Mouse (Mus musculus) ES-E14 (cell line): Measurements from ENCODE around the gene Olfr917. TPM values are rescaled to one million over a fixed set of nuclear protein-coding genes. Genes with fewer than 3 reads are reported as not detected.

ENCODE experiments used
- DNase-seq: peaks from one replicate; pipeline ENCODE4 v3.0.0-alpha.2; 2013; ENCODE audit warnings: low read depth, low spot score
- H3K27ac ChIP-seq: 2 replicates; pipeline ENCODE4 v1.5.1; 2012; ENCODE audit warnings: low read depth, mild to moderate bottlenecking, low read length, moderate library complexity, mixed read lengths; ENCODE audit not compliant: poor library complexity, insufficient read depth, severe bottlenecking
- H3K36me3 ChIP-seq: 2 replicates; pipeline ENCODE4 v1.6.1; 2012; ENCODE audit warnings: mild to moderate bottlenecking, low read length, moderate library complexity, mixed read lengths; ENCODE audit not compliant: control insufficient read depth, poor library complexity, insufficient read depth, severe bottlenecking
- H3K4me1 ChIP-seq, 2 experiments: fragments of 150-350 bp in 1 of 2; sonication (generic) in 1 of 2; 2 replicates each; pipeline ENCODE4 v1.6.1; 2012; ENCODE audit warnings: low read length in 2 of 2, mild to moderate bottlenecking in 1 of 2, mixed read lengths in 1 of 2; ENCODE audit not compliant: control insufficient read depth in 2 of 2, insufficient read depth in 2 of 2, poor library complexity in 1 of 2
- H3K4me3 ChIP-seq, 2 experiments: fragments of 150-350 bp in 1 of 2; sonication (generic) in 1 of 2; 2 replicates each; pipeline ENCODE4 v1.5.1; 2012; ENCODE audit warnings: low read length in 2 of 2, low read depth in 1 of 2, mild to moderate bottlenecking in 1 of 2, mixed read lengths in 1 of 2; ENCODE audit not compliant: insufficient read depth in 1 of 2, poor library complexity in 1 of 2, severe bottlenecking in 1 of 2
- H3K9ac ChIP-seq: 2 replicates; pipeline ENCODE4 v1.6.1; 2012; ENCODE audit warnings: low read depth, mild to moderate bottlenecking, low read length, mixed read lengths; ENCODE audit not compliant: poor library complexity, insufficient read depth, severe bottlenecking
- H3K9me3 ChIP-seq: fragments of 150-350 bp; sonication (generic); 2 replicates; pipeline ENCODE4 v1.6.1; 2012; ENCODE audit warnings: low read depth, mild to moderate bottlenecking, low read length; ENCODE audit not compliant: control insufficient read depth, insufficient read depth
- CHD2 ChIP-seq: IDR thresholded peaks from 2 replicates; pipeline ENCODE4 v1.6.1; 2014; ENCODE audit warnings: mild to moderate bottlenecking, low read depth, low read length, inconsistent platforms
- HCFC1 ChIP-seq: IDR thresholded peaks from 2 replicates; pipeline ENCODE4 v1.6.1; 2012; ENCODE audit warnings: low read length, inconsistent platforms, borderline replicate concordance; ENCODE audit not compliant: insufficient read depth
- MAFK ChIP-seq: IDR thresholded peaks from 2 replicates; pipeline ENCODE4 v1.6.1; 2014; ENCODE audit warnings: mild to moderate bottlenecking, low read depth, low read length, inconsistent platforms; ENCODE audit not compliant: insufficient read depth
- ZC3H11A ChIP-seq: IDR thresholded peaks from 2 replicates; pipeline ENCODE4 v1.6.1; 2012; ENCODE audit warnings: low read depth, mild to moderate bottlenecking, inconsistent platforms, low read length, borderline replicate concordance
- ZNF384 ChIP-seq: IDR thresholded peaks from 2 replicates; pipeline ENCODE4 v1.6.1; 2012; ENCODE audit warnings: low read depth, low read length, inconsistent platforms
- in situ Hi-C, 2 experiments: fragments of 600-800 bp; cut with MboI; formaldehyde crosslinking; loops; one replicate each; pipeline ENCODE4 v1.15.1; 2025; ENCODE audit warnings: low sequenced_read_pairs in 2 of 2, inconsistent platforms in 1 of 2; ENCODE audit not compliant: unreplicated experiment in 2 of 2
- total RNA-seq: library from RNA; depleted of rRNA; stranded (reverse); fragments of 300-350 nt; gene quantifications from 2 replicates; pipeline ENCODE4 v1.2.3, GENCODE M21; 2012; rRNA removed

The Olfr917 gene
- not detected in 2 replicates for total RNA-seq

DNA sequence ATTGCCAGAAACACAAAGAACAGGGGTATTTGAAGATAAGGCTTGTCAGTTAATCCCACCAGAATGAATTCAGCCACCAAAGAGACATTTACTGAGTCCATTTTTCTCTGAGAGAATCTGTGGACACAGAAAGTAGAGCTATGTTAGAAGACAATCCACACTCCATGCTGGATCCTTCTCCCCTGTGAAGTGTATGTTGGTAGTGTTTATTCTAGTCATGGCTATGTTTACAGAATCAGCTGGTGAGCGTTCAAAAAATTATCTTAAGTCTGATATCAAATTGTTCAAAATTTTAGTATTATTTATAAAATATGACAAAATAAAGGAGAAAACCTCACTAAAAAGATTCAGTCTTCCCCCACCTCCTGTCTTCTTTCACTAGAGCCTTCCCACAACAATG, at the start of gene Olfr917:
Gene Olfr917 (minus strand): TSS at position 101 of the 400 bp plus-strand sequence.
- in situ Hi-C loops = no loop called here
- H3K9me3 ChIP-seq = no peaks in the 10 kb centered on the region
- no peak within 1 kb of the TSS for H3K4me3 ChIP-seq
- H3K27ac ChIP-seq = no peak within 1 kb of the TSS
- no peak within 1 kb of the TSS for H3K9ac ChIP-seq
- no peak for TF ChIP-seq CHD2
- no peak for TF ChIP-seq HCFC1
- no peak for TF ChIP-seq MAFK
- TF ChIP-seq ZC3H11A = no peak
- no peak for TF ChIP-seq ZNF384
- no peaks in the 10 kb centered on the region for H3K36me3 ChIP-seq
- no peaks in the 10 kb centered on the region for H3K4me1 ChIP-seq
- no peak for DNase-seq

- Histone ChIP-seq H3K36me3 (no peaks in the 10 kb centered on the region), H3K27ac (no peak within 1 kb of the TSS), H3K4me1 (peaks cover 0 to 3% of the 10 kb centered on the region in 2 experiments; a peak in 1 of 4 replicates), H3K9ac (no peak within 1 kb of the TSS), H3K9me3 (no peaks in the 10 kb centered on the region), H3K4me3 (no peak within 1 kb of the TSS)
- DNase-seq = no peak
- TF ChIP-seq HCFC1 = no peak
- no peak for TF ChIP-seq CHD2
- TF ChIP-seq ZNF384 = no peak
- no peak for TF ChIP-seq ZC3H11A
- no peak for TF ChIP-seq MAFK
- in situ Hi-C loops = no loop called here
Measured at GRCm38 (mm10) chr9:38674501-38674900, 8.9 kb upstream of the Olfr917 start, which contains the start of gene Olfr918. Olfr918 (minus strand) TSS chr9:38674601.

DNA sequence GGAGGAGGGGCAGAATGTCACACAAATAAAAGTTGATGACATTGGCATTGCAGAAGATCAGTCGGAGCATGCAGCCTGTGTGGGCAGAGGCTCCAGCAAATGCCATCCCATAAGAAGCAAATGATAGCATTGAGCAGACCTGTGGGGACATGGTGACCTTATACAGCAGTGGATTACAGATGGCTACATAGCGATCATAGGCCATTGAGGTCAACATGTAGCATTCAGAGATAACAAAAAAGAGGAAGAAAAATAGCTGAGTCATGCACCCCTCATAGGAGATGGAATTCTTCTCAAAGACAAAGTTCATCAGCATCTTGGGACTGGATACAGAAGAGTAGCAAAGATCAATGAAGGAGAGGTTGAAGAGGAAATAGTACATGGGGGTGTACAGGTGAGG, 7.2 kb upstream of the Olfr917 start:
- no peak overlapping the region for H3K27ac ChIP-seq
- DNase-seq = no peak
- no peak for TF ChIP-seq MAFK
- no peak for TF ChIP-seq HCFC1
- TF ChIP-seq CHD2 = no peak
- H3K9me3 ChIP-seq = no peaks in the 10 kb centered on the region
- peaks cover 0 to 3% of the 10 kb centered on the region in 2 experiments; a peak in 1 of 4 replicates for H3K4me1 ChIP-seq
- in situ Hi-C loops = no loop called here
- no peak overlapping the region for H3K4me3 ChIP-seq
- H3K9ac ChIP-seq = no peak overlapping the region
- no peaks in the 10 kb centered on the region for H3K36me3 ChIP-seq

GRCm38 (mm10) chr9:38659775-38660174, 5.9 kb downstream of the Olfr917 start, which contains the start of gene Olfr916:
Olfr916 (minus strand) TSS chr9:38659875.
- in situ Hi-C loops = no loop called here
- Histone ChIP-seq H3K9ac (no peak within 1 kb of the TSS), H3K9me3 (no peaks in the 10 kb centered on the region), H3K36me3 (no peaks in the 10 kb centered on the region), H3K27ac (no peak within 1 kb of the TSS), H3K4me3 (no peak within 1 kb of the TSS), H3K4me1 (no peaks in the 10 kb centered on the region)
- no peak for DNase-seq
- no peak for TF ChIP-seq MAFK

- Histone ChIP-seq H3K9ac (no peak overlapping the region), H3K9me3 (peaks cover 8% of the 10 kb centered on the region), H3K4me1 (no peaks in the 10 kb centered on the region), H3K4me3 (no peak overlapping the region), H3K36me3 (no peaks in the 10 kb centered on the region; the same call in 1 of the 2 replicates), H3K27ac (peak overlapping the region; percentile 47; the same call in 1 of the 2 replicates)
- in situ Hi-C loops = no loop called here
- DNase-seq = no peak
- TF ChIP-seq HCFC1 = no peak
- TF ChIP-seq MAFK = no peak
- no peak for TF ChIP-seq ZC3H11A
- no peak for TF ChIP-seq ZNF384
- TF ChIP-seq CHD2 = no peak
Measured at GRCm38 (mm10) chr9:38632406-38632805, 33.2 kb downstream of the Olfr917 start.

Other genes starting within 250 kb of the Olfr917 start
- gene Olfr901, start 236.4 kb downstream of the Olfr917 start, total RNA-seq = 0.26 and 0.58 TPM in 2 replicates
- not detected in 2 replicates for gene Olfr902, start 218.2 kb downstream of the Olfr917 start, total RNA-seq
- not detected in 2 replicates for gene Olfr904, start 202.7 kb downstream of the Olfr917 start, total RNA-seq
- gene Olfr905, start 194.7 kb downstream of the Olfr917 start, total RNA-seq = not detected in 2 replicates
- gene Olfr906, start 178.8 kb downstream of the Olfr917 start, total RNA-seq = not detected in 2 replicates
- not detected in 2 replicates for gene Olfr907, start 170.0 kb downstream of the Olfr917 start, total RNA-seq
- not detected in 2 replicates for gene Olfr911-ps1, start 144.3 kb downstream of the Olfr917 start, total RNA-seq
- not detected in 2 replicates for gene Olfr910, start 128.0 kb downstream of the Olfr917 start, total RNA-seq
- gene Olfr912, start 85.7 kb downstream of the Olfr917 start, total RNA-seq = not detected in 2 replicates
- not detected in 2 replicates for gene Olfr913, start 73.1 kb downstream of the Olfr917 start, total RNA-seq
- gene Olfr914, start 60.7 kb downstream of the Olfr917 start, total RNA-seq = not detected in 2 replicates
- not detected in 2 replicates for gene Olfr916, start 6.0 kb downstream of the Olfr917 start, total RNA-seq
- gene Olfr918, start 8.8 kb upstream of the Olfr917 start, total RNA-seq = not detected in 2 replicates
- gene Olfr919, start 37.8 kb upstream of the Olfr917 start, total RNA-seq = not detected in 2 replicates
- gene Vwa5a, start 52.4 kb upstream of the Olfr917 start, total RNA-seq = 10.4 and 11.9 TPM in 2 replicates
- 0.09 and 0.11 TPM in 2 replicates for gene Olfr920, start 86.5 kb upstream of the Olfr917 start, total RNA-seq
- not detected in 2 replicates for gene Olfr921, start 107.2 kb upstream of the Olfr917 start, total RNA-seq
- not detected in 2 replicates for gene Olfr922, start 148.8 kb upstream of the Olfr917 start, total RNA-seq
- gene Olfr923, start 160.7 kb upstream of the Olfr917 start, total RNA-seq = not detected in 2 replicates
- 0.37 TPM in 1 of 2 replicates, not detected in the other for gene Olfr924, start 178.6 kb upstream of the Olfr917 start, total RNA-seq
- gene Olfr26, start 189.2 kb upstream of the Olfr917 start, total RNA-seq = not detected in 2 replicates
- gene Olfr926, start 211.3 kb upstream of the Olfr917 start, total RNA-seq = not detected in 2 replicates